Mouse (Mus musculus): ENCODE measurements around the gene Slco3a1.

GRCm38 (mm10) chr7:74369657-74370056 is 184.9 kb downstream of the Slco3a1 start:
- TF ChIP-seq CTCF (conservative IDR thresholded peaks at IDR 0.05; ENCODE audit: low read length) (peak; percentile 35), POU5F1 (IDR thresholded peaks at IDR 0.05; ENCODE audit: borderline replicate concordance, low read length) (no peak), NANOG (IDR thresholded peaks at IDR 0.05; ENCODE audit: borderline replicate concordance, low read length) (no peak)

All from E14TG2a.4 (cell line).